Mouse (Mus musculus) activated CD4-positive, CD25-positive, alpha-beta regulatory T cell, adult 4 months (primary cell): ENCODE data around the gene Fahd2a. TPM values are rescaled to one million over a fixed set of nuclear protein-coding genes. Genes with fewer than 3 reads are reported as not detected.

Source experiments
- ATAC-seq: one replicate; pipeline ENCODE4 v1.8.0; 2017
- polyA plus RNA-seq, 2 experiments: library from polyadenylated mRNA; unstranded; fragments of 100-300 nt; shearing (Covaris generic); gene quantifications; one replicate each; pipeline ENCODE4 v1.2.1; 2017

The Fahd2a gene
- 10 to 100 TPM; 48.1 to 48.7 TPM for polyA plus RNA-seq

DNA sequence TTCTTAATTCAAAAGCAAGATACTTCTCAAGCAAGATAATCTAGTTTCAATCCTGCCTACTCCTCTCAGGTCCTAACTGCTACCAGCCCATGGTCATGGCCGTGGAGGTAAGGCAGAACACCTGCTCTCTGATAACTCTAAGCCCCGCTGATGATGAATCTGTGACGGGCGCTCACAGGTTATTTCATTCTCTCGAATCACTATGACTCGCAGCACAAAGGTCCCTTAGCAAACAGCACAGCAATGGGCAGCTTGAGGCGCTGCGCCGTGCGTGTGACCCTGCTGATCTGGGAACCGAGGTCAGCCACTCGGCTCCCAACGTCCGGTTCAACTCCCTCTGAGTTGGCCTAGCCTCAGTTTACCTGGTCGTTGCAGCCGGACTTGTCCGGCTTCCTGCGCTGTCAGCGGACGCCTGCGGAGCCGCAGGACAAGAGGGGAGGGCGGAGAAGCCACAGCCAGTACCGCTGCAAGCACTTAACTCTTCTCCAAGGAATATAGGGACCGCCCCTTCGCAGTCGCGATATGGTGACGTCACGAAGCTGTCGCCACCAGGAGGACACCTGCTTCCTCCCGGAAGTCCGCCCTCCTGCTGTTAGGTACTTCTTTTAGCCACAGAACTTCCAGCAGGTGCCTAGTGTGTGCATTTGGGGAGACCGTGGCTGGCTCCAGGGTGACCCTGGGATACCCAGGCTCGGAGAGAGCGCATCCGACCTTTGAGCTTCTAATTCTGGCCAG, at the start of gene Fahd2a:
Gene Fahd2a (minus strand): TSS at position 511 of the 735 bp plus-strand sequence.
- peak; percentile 92 for ATAC-seq

DNA sequence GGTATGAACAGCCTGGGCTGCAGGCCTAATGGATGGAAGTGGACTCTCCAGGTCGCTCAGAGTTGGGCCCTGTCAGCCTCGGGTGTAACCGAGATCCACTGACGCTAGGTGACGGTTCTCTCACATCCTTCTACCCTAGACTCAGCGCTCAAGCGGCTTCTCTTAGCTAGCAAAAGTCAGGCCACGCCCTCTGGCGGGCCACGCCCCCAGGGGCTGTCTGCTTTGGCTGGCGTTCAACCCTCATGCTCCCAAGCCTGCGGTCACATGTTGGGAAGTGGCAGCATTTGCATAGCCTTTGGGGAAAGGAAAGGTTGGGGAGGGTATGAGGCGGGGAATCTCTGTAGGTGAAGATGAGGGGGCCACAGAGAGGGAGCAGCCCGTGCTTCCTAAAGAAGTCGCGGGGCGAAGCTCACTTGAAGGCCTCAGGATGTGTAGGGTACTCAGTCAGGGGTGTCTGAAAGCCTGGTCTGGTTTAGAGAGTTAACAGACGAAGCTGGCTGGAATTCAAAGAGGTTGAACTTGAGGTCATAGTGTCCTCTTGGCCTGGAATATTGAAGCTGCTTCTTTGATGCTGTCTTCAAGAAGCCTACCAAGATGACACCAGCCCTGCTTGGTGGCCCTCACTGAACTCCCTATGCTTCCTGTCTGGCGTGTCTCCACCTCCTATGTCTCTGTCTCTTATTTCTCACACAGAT, 40.3 kb upstream of the Fahd2a start:
- ATAC-seq = no peak

DNA sequence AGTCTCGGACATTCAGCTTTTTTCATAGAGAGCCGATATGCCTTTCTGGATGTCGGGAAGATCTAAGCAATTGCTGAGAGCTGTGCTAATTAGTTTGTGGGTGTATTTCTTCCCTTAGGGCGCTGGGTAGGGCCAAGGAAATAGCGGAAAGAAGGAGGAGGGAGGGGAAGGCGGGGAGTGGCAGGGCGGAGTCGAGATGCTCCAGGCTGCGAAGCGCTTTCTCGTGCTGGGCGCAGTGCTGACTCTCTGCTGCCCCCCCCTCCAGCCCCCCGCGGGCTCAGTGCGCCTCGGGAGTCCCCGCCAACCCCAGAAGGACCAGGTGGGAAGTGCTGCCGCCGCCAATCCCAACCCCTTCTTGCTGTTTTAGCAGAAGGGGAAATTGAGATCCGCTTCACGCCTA, 38.6 kb upstream of the Fahd2a start:
- ATAC-seq = no peak

DNA sequence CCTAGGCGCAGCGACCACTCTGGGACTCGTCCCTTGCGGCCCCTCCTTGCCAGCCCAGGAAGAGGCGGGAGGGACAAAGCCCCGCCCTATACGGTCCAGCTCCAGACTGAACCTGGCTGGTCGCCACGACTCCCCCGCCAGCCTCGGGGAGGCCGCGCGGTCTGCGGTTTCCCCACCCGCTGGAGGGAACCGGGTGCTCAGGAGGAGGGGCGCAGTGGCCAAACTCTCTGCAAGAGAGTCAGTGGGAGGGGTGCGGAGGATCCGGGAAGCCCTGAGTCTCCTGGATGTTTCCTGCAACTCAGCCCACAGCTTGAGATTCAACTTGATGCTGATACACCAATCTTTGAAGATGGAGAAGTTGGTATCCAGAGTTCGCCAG, 38.2 kb upstream of the Fahd2a start:
- ATAC-seq = no peak

DNA sequence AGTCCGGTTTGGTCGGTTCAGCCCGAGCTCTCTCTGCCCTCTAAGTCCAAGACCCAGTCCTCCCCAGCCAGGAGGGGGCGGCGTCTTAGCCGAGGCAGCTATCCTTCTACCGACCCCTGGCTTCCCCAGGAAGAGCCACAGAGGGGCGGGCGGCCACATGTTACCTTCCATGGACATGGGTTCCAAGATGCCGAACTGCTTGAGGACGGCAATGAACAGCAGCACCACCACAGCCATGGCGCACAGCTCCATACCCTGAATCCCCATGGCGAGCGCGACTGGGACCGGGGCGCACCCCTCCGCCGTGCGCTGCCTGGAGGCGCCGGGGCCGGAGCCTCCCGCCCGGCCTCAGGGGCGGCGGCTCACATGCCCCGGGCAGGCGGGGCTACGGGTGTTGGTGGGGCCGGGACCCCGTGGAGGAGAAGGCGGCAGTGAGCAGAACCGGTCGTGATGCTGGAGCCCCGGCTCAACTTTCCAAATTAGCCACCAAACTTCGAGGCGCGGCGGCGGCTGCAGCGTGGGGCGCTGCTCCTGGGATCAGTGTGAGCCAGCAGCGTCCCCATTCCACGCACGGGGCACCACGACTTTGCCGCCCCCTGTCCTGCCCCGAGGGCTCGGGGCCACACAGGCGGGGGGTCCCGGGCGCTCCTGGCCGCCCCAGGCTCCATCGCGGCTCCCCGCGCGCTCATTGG, 37.6 kb upstream of the Fahd2a start:
- no peak for ATAC-seq

DNA sequence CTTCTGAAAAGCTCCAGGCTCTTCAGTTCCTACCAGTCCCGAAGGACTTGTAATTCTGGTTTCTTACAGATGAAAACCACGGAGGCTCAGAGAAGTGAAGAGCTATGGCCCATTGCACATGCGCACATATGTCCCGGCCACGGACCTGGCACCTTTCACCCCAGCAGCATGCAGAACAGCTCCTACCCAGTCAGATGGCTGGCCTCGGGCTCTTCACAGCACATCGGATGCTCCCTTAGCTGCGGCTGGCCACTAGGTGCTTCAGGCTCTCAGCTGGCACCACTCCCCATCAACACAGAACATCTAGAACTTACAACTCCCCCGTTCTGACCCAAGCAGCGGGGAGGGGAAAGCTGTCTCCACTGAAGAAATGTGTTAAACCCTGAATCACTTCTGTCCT, 35.4 kb upstream of the Fahd2a start:
- ATAC-seq = no peak

DNA sequence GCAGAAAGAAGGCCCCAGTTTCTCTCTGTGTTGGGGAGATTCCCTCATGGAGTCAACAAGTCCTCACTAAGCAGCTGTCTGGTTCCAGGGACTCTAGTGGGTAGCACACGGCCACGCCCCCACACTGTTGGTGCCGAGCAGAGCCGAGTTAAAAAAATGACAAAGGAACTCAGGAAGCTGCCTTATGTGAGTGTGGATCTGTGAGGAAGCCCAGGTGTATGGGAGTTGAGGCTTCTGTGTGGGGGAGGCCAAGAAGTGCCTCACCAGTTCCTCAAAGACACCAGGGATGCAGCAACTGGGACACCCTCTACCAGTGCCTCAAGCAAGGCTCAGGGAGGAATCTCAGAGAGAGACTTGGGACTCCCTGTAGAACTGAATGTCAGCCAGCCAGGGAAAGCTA, 34.8 kb upstream of the Fahd2a start:
- no peak for ATAC-seq

DNA sequence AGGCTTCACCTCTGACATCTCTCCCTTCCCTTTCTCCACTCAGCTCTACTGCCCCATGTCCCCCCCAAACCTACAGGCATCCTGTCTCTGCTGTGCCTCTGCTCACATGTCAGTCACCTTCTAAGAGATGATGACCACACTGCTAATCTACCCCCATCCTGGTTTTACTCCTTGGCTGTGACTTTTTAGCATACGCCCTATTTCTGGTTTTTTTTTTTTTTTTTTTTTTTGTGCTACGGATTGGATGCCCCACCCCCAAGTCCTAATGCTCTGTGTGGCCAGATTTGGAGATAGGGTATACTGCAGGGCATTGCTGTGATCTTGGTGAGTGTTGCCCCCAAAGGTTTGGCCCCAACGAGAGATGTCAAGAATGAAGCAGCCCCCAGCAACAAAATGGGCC, 27.9 kb upstream of the Fahd2a start:
- ATAC-seq = no peak

DNA sequence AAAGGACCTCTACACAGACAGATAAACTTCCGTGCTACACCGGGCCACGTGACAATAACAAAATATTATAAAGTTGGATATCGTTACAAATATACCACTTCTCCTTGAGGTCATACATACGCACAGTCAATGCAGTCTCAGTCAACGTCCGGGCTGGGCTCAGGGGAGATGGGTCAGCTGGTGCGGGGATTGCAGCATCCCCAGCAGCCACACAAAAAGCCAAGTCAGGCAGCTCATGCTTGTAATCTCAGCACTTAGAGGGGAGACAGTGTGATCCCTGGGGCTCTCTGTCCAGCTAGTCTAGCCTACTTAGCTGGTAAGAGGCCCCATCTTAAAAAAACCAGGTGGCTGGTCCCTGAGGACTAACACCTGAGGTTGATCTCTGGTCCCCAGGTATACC, 26.9 kb upstream of the Fahd2a start:
- no peak for ATAC-seq

DNA sequence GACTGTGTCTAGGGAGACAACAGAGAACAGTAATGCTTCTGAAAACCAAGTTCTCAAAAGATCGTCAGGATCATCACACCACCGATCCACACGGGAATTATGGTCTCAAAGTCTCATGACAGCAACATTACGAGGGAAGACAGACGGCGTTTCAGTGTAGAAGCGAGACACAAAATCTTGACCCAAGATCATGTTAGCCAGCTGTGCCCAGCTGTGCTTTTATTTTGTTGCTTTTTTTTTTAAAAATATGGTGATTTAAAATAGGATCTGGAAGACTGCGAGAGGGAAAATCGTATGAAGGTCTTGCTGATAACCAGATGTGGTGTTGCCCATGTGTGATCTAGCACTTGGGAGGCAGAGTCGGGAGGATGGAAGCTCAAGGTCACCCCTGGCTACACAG, 26.3 kb upstream of the Fahd2a start:
- no peak for ATAC-seq

DNA sequence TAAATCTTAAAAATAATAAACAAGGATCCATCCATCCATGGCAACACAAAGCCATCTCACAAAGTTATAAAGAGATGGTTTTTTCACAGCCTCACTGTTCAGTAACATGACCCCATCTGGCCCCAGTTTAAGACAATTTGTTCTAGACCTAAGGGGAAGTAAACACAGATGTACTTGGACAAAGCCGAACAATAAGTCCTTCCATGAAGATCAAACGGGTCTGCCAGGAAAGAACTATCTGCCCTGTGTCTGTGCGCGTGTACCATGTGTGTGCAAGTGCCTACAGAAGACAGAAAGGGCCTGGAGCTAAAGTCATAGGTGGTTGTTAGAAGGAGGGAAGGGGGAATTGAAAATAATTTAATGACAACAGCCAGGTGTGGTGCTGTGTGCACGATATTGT, 25.8 kb upstream of the Fahd2a start:
- ATAC-seq = no peak

DNA sequence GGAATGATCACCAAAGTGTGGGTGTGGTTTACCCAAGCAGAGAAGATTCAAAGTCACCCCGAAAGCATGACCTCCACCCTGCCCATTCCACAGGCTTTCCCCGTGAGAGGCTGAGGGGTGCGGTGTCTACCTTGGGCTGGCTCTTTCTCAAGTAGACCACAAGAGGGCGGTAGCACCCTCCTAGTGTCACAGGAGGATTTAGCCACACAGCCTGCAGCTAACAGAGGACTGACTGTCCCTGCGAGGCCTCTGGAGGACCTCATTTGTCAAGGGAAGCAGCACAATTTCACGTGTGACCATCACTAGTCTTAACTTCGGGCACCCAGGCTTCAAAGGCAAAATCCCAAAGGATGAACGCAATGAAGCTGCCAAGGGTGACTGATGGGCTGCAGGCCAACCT, 17.9 kb upstream of the Fahd2a start:
- ATAC-seq = no peak

DNA sequence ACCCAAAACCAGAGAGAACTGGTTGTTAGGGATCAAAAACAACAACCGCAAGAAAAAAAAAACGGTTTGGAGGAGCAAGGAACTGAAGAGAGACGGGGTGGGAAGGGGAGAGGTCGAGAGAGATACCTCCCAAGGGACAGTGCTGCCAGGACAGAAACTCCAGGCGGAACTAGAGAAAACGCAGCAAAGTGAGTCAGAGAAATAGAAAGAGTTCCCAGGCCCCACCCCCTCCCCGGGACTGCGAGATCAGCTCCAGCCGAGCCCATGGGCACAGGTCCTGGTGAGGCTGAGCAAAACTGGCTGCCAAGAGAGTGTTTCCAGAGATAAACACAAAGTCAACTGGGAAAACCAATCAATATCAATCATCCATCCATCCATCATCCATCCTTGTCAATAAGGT, 17.0 kb upstream of the Fahd2a start:
- ATAC-seq = no peak

DNA sequence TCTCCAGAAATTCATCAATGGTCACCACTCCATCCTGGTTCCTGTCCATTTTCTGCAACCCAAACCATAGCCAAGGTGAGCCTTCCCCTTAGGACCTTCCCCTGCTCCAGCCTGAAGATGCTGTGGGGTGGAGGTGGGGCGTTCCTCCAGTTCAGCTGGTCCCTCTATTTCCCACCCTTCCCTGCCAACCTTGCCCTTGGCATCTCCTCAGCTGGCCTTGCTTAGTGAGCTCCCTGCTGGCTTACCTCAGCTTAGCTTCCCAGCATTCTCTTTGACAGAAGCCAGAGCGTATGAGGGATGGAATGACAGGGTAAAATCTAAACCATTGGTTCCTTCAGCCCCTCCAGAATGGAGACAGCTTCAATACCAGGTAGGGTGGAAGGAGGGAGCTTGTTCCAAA, 15.0 kb upstream of the Fahd2a start:
- ATAC-seq = no peak

DNA sequence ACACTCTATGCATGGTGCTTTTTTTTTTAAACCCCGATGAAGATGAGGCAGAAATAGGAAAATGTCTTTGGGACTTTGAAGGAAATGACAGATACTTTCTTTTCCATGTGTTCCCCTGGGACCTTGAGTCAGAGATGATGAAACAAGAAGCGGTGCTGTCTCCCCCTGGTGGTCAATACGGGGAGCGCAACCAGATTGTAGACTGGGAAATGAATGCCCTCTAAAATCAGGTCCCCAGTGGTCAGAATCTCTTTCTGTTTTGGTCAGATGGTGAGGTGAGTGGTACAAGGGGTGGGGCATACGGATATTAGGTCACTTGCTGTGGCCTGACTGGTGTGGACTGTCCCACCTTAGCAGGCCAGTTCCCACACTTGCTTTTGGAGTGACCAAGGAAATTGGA, 9.4 kb upstream of the Fahd2a start:
- no peak for ATAC-seq

DNA sequence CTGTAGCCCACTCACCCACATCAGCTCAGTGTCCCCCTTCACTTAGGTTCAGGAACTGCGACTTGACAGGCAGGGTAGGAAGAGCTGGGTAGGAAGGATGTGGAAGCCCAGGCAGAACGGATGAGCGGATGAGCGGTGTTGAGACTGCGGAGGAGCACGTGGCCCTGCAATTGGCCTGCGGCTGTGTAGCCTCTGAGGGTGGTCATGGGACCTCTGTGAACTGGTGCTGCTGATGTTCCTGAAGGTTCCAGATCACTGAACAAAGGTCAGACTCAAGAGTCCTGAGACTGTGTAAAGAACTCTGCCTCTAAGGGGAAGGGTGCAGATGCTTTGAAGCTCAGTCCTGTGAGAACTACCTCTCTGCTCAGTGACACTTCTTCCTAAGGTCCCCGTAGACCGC, 8.8 kb upstream of the Fahd2a start:
- no peak for ATAC-seq

DNA sequence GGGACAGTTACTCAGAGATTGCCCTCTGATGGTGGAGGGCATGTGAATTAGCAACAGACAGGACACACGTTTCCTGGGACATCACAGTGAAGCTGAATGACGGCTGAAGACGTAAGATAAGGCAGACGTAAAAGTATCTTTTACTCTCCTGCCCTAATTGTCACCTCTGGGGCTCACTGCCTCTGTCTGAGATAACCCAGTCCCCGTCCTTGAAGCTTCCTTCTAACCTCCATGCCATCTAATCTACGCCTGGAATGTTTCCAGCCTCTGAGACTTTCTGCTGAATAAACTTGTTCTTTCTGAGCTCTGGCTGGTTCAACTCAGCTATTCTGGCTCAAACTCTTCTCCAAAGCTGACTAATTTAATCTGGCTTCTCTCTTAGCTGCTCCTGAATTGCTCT, 7.4 kb upstream of the Fahd2a start:
- ATAC-seq = no peak

DNA sequence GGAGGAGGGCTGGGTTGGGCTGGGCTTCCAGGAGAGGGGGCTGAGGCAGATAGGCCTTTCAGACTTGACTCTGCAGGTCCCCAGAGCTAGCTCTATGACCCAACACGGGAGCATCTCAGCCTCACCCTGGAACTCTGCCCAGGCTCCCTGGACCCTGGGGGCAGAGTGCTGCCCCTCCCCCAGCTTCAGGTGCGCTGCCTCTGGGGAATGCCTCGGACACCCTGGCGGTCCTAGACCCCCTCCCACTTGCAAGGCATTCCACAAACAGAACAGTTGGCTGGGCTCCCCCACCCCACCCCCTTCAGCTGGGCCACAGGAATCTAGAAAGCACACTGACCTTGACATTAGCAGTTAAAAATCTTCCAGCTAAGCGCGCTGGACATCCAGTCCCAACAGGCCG, 5.3 kb upstream of the Fahd2a start:
- no peak for ATAC-seq

DNA sequence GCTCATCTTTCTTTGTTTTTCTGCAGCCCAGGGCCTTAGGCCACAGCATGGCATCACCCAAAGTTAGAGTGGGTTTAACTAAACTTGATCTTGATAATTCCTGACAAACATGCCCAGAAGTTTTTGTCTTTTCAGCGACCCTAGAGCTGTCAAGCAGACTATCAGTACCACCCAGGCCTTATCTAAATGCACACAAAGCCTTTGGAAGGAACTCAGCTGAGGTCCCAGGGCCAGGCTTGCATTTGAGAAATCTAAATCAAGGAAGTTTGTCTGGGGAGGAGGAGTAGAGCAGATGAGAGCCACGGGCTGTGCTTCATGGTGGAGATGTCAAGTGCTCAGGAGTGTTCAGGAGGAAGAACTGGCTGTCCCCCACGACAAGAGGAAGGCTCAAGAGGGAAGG, 2.5 kb upstream of the Fahd2a start:
- no peak for ATAC-seq

DNA sequence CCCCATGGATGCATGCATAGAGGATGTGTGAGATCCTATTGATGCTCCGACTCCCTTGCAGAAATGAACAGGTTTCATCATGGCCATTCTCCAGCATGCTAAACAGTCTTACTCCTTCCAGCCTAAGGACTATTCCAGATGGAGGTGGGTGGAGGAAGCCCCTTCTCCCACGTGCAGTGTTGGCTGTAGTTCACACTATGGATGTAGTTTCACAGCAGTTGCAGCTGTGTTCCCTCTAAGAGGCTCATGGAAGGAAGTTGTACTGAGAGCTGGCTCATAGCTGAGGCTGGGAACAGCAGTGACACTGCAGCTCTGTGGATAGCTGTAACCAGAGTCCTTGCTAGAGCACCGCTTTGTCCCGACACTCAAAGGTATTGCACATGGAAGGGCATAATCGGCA, 6.7 kb downstream of the Fahd2a start:
- no peak for ATAC-seq

DNA sequence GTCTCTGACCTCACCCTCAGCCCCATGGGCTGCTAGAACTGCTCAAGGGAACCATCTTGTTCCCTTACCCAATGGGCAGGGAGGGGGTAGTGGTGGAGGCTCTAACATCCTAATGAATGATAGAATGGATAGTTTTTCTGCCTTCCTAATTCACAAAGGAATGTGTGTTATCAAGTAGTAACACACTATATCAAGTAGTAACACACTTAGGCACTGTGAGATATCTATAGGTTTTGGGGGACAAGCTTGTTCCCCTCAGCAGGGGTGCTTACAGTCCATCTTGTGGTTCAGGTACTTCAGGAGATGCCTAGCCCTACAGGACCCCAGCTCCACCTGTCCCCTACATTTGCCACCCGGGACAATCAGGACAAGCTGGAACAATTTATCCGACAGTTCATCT, 8.8 kb downstream of the Fahd2a start:
- no peak for ATAC-seq

DNA sequence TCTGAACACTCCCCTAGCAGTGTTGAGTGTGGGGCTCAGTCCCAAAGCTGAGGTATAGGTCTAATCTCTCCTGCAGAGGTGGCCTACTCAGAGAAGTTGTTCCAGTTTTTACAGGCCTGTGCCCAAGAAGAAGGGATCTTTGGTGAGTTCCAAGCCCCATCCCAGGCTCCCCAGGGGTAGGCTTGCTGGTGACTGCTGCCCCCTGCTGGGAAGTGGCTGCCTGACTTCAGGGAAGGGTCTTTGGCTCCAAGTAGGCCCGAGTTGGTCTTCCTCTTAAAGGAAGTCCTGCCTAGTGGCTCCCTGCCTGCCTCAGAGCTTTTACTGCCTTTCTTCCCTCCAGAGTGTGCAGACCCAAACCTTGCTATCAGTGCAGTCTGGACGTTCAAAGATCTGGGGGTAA, 9.2 kb downstream of the Fahd2a start:
- ATAC-seq = no peak

DNA sequence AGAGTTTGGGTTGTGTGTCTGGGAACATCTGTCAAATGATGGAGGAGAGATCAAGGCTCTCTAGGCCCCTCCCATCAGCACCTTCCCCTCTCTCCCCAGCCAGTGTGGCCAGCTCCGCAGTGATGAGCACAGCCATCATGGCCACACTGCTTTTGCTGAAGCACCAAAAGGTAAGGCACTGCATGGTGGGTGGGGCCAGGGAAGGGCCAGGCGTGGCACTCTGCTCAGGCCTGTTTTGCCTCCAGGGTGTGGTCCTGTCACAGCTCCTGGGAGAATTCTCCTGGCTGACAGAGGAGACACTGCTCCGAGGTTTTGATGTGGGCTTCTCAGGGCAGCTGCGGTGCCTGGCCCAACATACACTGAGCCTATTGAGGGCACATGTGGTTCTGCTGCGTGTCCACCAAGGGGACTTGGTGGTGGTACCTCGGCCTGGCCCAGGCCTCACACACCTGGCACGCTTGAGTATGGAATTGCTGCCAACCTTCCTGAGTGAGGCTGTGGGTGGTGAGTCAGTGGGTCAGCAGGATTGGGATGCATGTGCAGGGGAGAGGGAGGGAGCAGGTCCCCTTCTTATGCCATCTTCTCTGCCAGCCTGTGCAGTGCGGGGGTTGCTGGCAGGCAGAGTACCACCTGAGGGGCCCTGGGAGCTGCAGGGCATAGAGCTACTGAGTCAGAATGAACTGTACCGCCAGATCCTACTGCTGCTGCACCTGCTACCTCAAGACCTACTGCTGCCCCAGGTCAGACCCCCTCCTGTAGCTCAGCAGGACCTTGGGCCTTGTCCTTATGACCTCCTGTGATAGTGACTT, 10.7 kb downstream of the Fahd2a start:
- ATAC-seq = no peak
